Mouse (Mus musculus): Measurements from ENCODE around the gene Vti1a.

DNA sequence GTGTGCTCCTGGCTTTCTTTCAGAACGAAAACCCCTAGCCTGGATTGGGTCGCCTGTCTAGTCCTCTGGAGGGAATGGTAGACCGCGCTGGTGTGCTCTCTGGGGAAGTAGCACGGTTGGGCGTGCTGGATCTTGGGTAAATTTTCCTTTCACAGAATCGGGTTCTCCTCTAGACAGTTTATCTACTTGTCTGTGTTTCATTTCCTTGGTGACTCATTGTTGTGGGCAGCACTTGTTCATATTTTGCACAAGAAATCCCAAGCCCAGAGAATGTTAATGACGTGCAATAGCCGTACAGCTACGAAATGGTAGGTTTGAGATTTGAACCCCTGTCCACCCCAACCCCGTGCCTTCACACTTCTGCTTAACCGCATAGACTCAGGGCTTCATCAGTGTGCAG is 145.9 kb downstream of the Vti1a start:
- TF ChIP-seq CTCF (IDR thresholded peaks at IDR 0.05; ENCODE audit: low read depth) (no peak), EP300 (optimal IDR thresholded peaks at IDR 0.05) (no peak)

Measured in stomach, postnatal 0 days (tissue).